Mouse (Mus musculus) frontal cortex, adult (tissue): ENCODE measurements at regions not wholly inside any gene's neighbourhood (a gene's known extent, or its start where the extent isn't known, plus 50 kb on each side); places are given as distances from the start of the nearest gene placed in this dataset.
"Not testable (repeated sequence)": the region's sequence is repeated elsewhere in the genome, so short reads cannot be mapped to it uniquely, and the experiment has no call there.

Experiments
- ATAC-seq: cut with Nextera tagmentation; 2 replicates; pipeline ENCODE4 v1.9.2; 2017; ENCODE audit warnings: mild to moderate bottlenecking, moderate library complexity, mixed read lengths; ENCODE audit not compliant: low TSS enrichment

GRCm38 (mm10) chr2:57185151-57185550 lies 52.3 kb upstream of the Gpd2 start:
- no peak for ATAC-seq

GRCm38 (mm10) chr2:57183108-57183507 lies 54.3 kb upstream of the Gpd2 start:
- ATAC-seq, result not testable (repeated sequence)

DNA sequence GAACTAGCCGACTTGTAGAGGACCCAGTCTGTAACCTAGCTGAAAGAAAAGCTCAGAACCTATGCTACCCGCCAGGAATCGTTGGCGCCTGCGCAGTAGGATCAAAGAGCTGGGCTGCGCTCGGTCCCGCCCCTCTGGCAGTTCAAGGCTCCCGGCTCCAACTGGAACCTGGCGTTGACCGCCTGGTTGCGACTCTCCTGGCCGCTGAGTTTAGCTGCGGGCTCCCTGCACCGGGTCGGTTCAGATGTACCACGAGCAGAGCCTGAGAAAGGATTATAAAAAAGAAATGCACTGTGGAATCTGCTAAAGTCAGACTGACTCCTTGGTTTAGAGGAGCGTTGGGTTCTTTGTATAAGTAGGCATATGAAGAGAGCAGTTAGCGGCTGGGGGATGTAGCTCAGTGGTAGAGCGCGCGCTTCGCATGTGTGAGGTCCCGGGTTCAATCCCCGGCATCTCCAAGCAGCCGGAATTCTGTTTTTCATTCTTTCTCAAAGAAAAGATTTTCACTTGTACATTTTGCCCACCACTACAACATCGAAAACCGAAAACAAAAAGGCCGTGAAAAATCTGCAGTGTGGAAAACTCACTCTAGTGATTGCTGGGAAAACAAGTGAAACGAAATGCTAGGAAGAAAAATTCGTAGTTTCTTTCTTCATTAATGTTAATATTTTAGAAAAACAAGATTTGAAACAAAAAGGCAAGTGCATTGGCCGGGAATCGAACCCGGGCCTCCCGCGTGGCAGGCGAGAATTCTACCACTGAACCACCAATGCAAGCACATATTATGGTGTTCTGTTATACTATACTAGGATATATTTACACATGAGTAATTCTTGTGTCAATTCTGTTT lies 55.5 kb upstream of the Gpd2 start:
- ATAC-seq, result peak; percentile 94

- ATAC-seq, result peak; percentile 24
Measured at GRCm38 (mm10) chr2:57181350-57181691, 56.1 kb upstream of the Gpd2 start.

GRCm38 (mm10) chr2:57178056-57178455 lies 54.3 kb upstream of the Nr4a2 start:
- ATAC-seq, result peak; percentile 62

DNA sequence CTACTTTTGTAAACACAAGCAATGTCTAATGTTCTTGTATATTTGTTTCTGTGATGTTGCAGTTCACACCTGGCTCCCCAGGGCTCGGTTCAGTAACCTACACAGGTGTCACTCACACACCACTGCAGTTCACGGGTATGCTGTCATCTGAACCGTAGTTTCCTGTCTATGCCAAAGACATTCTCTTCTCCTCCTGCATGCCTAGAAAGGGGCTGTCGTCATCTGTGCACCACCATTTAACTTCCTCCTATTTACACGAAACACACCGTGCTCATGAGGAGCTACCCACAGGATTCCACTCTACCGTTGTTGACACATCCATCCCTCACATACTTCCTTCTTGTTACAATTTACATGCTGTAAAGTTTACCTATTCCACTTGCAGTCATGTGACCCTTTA lies 52.7 kb upstream of the Nr4a2 start:
- no peak for ATAC-seq

DNA sequence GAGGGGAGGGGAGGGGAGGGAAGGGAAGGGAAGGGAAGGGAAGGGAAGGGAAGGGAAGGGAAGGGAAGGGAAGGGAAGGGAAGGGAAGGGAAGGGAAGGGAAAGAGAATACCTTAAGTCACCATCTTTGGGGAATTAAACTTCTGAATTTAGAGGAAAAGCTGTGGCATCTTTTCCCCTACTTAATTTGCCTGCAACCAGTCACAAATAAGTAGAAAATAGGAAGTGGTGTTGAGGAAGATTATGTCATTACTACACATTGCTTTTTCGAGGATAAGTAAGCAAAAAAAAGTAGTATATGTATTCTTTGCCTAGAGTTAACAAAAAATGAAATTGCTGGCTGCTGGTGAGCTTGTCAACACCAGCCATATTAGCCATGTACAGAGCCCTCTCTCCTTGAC lies 51.4 kb upstream of the Nr4a2 start:
- no peak for ATAC-seq
